Comparison of ENCODE assay signal across 10 mouse cellular contexts in genomic region chr9:45504977-45505376, GRCm38 (mm10).
DNase-seq lines count a peak whose midpoint lies in the region; ATAC-seq and TF ChIP-seq lines count a peak whose summit lies in the region.
"Had no signal": no experiment of that assay in that cellular context is flagged by ENCODE, and none has a peak within 500 bp of the region (broad histone marks: within the 10 kb centered on the region; RNA-seq: fewer than 3 reads in every experiment).

No protein-coding gene starts in this region.

- no peak overlapping the region for H3K4me3 ChIP-seq in kidney, adult 2 months (ENCODE audit: insufficient read depth, low read depth, low read length)
- H3K4me3 ChIP-seq in embryonic facial prominence, embryonic 12.5 days: no peak overlapping the region
- H3K4me3 ChIP-seq in hindbrain, postnatal 0 days (ENCODE audit: low read length): no peak overlapping the region
- H3K4me3 ChIP-seq in midbrain, embryonic 12.5 days: no peak overlapping the region
- H3K4me3 ChIP-seq: liver, embryonic 13.5 days had no signal

- H3K9ac ChIP-seq in embryonic facial prominence, embryonic 12.5 days: no peak overlapping the region
- no peak overlapping the region for H3K9ac ChIP-seq in hindbrain, postnatal 0 days (replicated peaks; ENCODE audit: low read length)
- no peak overlapping the region for H3K9ac ChIP-seq in midbrain, embryonic 12.5 days (replicated peaks)
- H3K9ac ChIP-seq: liver, embryonic 13.5 days had no signal

- ATAC-seq in embryonic facial prominence, embryonic 12.5 days (ENCODE audit: insufficient number of reproducible peaks, insufficient read depth, low FRiP score, low TSS enrichment): no peak
- peak; percentile 13; the same call in 1 of the 2 replicates for ATAC-seq in hindbrain, postnatal 0 days
- ATAC-seq in midbrain, embryonic 12.5 days (ENCODE audit: low FRiP score, low read depth): no peak
- ATAC-seq in erythroid progenitor cell, adult 5-6 weeks (replicated peaks; ENCODE audit: low FRiP score, poor library complexity, severe bottlenecking): no peak

- WGBS in kidney, adult 2 months: 36% methylated on average over 5 of the region's 5 CpGs
- 42% methylated on average over 5 of the region's 5 CpGs for WGBS in embryonic facial prominence, embryonic 12.5 days
- 54% methylated on average over 5 of the region's 5 CpGs for WGBS in hindbrain, postnatal 0 days
- WGBS in midbrain, embryonic 12.5 days: 55% methylated on average over 5 of the region's 5 CpGs

- no peaks in the 10 kb centered on the region for H3K36me3 ChIP-seq in kidney, adult 2 months (ENCODE audit: control insufficient read depth, insufficient read depth, low read length)
- H3K36me3 ChIP-seq in embryonic facial prominence, embryonic 12.5 days: no peaks in the 10 kb centered on the region
- no peaks in the 10 kb centered on the region for H3K36me3 ChIP-seq in hindbrain, postnatal 0 days (ENCODE audit: insufficient read depth, low read length)
- H3K36me3 ChIP-seq in midbrain, embryonic 12.5 days: no peaks in the 10 kb centered on the region
- H3K36me3 ChIP-seq: liver, embryonic 13.5 days had no signal

- no peak for TF ChIP-seq POLR2A in kidney, adult 2 months (IDR thresholded peaks at IDR 0.05; ENCODE audit: low read depth, low read length)

- no peaks in the 10 kb centered on the region for H3K27me3 ChIP-seq in kidney, adult 2 months (replicated peaks; ENCODE audit: control insufficient read depth, insufficient read depth, low read length)
- no peaks in the 10 kb centered on the region for H3K27me3 ChIP-seq in embryonic facial prominence, embryonic 12.5 days
- no peaks in the 10 kb centered on the region for H3K27me3 ChIP-seq in hindbrain, postnatal 0 days (ENCODE audit: insufficient read depth, low read length)
- H3K27me3 ChIP-seq in midbrain, embryonic 12.5 days: no peaks in the 10 kb centered on the region
- H3K27me3 ChIP-seq: liver, embryonic 13.5 days had no signal

- DNase-seq in kidney, adult 2 months: peak; percentile 8
- DNase-seq in kidney, adult 8-10 months: no peak
- DNase-seq in hindbrain, postnatal 0 days (ENCODE audit: low spot score): no peak
- no peak for DNase-seq in layer of hippocampus, postnatal 25 days (ENCODE audit: extremely low spot score in 1 of 2, low spot score in 1 of 2)
- no peak for DNase-seq in frontal cortex, postnatal 14 days (ENCODE audit: low spot score in 2 of 2)
- DNase-seq: gastrocnemius, postnatal 10 days had no signal

- H3K9me3 ChIP-seq in embryonic facial prominence, embryonic 12.5 days: no peaks in the 10 kb centered on the region
- H3K9me3 ChIP-seq in hindbrain, postnatal 0 days (ENCODE audit: low read length): no peaks in the 10 kb centered on the region
- no peaks in the 10 kb centered on the region for H3K9me3 ChIP-seq in midbrain, embryonic 12.5 days
- H3K9me3 ChIP-seq: liver, embryonic 13.5 days had no signal

- no peak for TF ChIP-seq CTCF in kidney, adult 2 months (conservative IDR thresholded peaks at IDR 0.05; ENCODE audit: insufficient read depth, insufficient read length, low read depth, low read length)
- no peak for TF ChIP-seq CTCF in hindbrain, postnatal 0 days (IDR thresholded peaks at IDR 0.05; ENCODE audit: low read depth)

- H3K4me2 ChIP-seq in embryonic facial prominence, embryonic 12.5 days (replicated peaks): no peak overlapping the region
- no peak overlapping the region for H3K4me2 ChIP-seq in hindbrain, postnatal 0 days (ENCODE audit: low read depth, low read length)
- H3K4me2 ChIP-seq in midbrain, embryonic 12.5 days (replicated peaks): no peak overlapping the region
- H3K4me2 ChIP-seq: liver, embryonic 13.5 days had no signal

- H3K27ac ChIP-seq in kidney, adult 2 months (ENCODE audit: insufficient read depth, low read depth, low read length): no peak overlapping the region
- H3K27ac ChIP-seq in embryonic facial prominence, embryonic 12.5 days: 0 out of 2 replicates have a peak overlapping the region, but pooled peaks have one; percentile 5
- 0 out of 2 replicates have a peak overlapping the region, but pooled peaks have one; percentile 8 for H3K27ac ChIP-seq in hindbrain, postnatal 0 days
- peak overlapping the region; percentile 62 for H3K27ac ChIP-seq in midbrain, embryonic 12.5 days (replicated peaks)
- H3K27ac ChIP-seq: liver, embryonic 13.5 days had no signal

- H3K4me1 ChIP-seq in kidney, adult 2 months (ENCODE audit: control insufficient read depth, insufficient read depth, low read length): no peaks in the 10 kb centered on the region
- peaks cover 26% of the 10 kb centered on the region for H3K4me1 ChIP-seq in embryonic facial prominence, embryonic 12.5 days
- H3K4me1 ChIP-seq in hindbrain, postnatal 0 days (ENCODE audit: insufficient read depth, low read length): 0 out of 2 replicates have a peak, but pooled peaks cover 9% of the 10 kb centered on the region
- peaks cover 51% of the 10 kb centered on the region for H3K4me1 ChIP-seq in midbrain, embryonic 12.5 days
